9 mouse cellular contexts compared by ENCODE assay signal in the genomic region with DNA sequence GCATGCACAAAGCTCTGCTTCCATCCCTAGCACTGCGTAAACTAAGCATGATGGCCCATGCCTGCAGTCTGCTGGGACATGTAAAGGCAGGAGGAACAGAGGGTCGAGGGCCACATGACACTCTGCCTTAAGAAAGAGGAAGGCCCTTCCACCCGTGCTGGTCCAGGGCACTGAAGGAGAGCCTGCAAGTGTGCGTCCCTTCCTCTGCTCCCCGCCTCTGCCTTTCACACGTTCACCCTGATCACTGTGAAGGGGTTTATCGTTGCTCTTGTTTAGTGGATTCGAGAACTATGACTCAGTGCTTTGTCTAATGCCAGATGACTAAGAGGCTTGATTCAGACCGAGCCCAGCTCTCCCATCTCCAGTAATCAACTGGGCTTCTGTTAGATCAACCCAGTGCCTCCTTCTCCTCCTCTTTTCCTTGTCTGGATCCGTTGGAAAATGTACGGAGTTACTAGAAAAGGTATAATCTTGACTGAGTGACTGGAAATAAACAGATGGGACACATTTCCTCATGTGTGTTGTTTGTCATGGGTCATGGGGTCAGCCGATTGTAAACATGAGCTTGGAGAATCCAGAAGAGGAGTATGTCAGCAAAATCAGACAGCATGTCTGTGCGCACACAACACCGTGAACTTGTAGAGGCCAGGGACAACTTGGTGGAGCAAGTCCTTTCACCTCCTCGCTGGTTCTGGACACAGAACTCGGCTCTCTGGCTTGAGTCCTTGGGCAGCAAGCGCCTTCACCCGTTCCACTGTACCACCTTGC. TPM values are rescaled to one million over a fixed set of nuclear protein-coding genes. Genes with fewer than 3 reads are reported as not detected.
A peak's percentile ranks its signal among the peaks of the same experiment; 100 is the strongest.
DNase-seq lines count a peak whose midpoint lies in the region; ATAC-seq and TF ChIP-seq lines count a peak whose summit lies in the region.
"Had no signal": no experiment of that assay in that cellular context is flagged by ENCODE, and none has a peak within 500 bp of the region (broad histone marks: within the 10 kb centered on the region; RNA-seq: fewer than 3 reads in every experiment).

No protein-coding gene starts in this region.

- no peak overlapping the region for H3K4me2 ChIP-seq in intestine, embryonic 15.5 days (replicated peaks)
- no peak overlapping the region for H3K4me2 ChIP-seq in intestine, embryonic 16.5 days (ENCODE audit: low read depth, low read length)
- H3K4me2 ChIP-seq in liver, embryonic 12.5 days: no peak overlapping the region
- no peak overlapping the region for H3K4me2 ChIP-seq in hindbrain, embryonic 12.5 days (replicated peaks)
- no peak overlapping the region for H3K4me2 ChIP-seq in hindbrain, postnatal 0 days (ENCODE audit: low read depth, low read length)
- H3K4me2 ChIP-seq: limb, embryonic 15.5 days had no signal

- no peak for TF ChIP-seq CTCF in hindbrain, postnatal 0 days (IDR thresholded peaks at IDR 0.05; ENCODE audit: low read depth)

- ATAC-seq in intestine, embryonic 15.5 days: no peak
- ATAC-seq in intestine, embryonic 16.5 days: no peak
- ATAC-seq in liver, embryonic 12.5 days: peak; percentile 34
- ATAC-seq in hindbrain, embryonic 12.5 days (ENCODE audit: low FRiP score): no peak
- no peak for ATAC-seq in hindbrain, postnatal 0 days

- H3K27ac ChIP-seq in intestine, embryonic 15.5 days: 0 out of 2 replicates have a peak overlapping the region, but pooled peaks have one; percentile 9
- no peak overlapping the region for H3K27ac ChIP-seq in intestine, embryonic 16.5 days (ENCODE audit: low read length)
- peak overlapping the region; percentile 36; the same call in 1 of the 2 replicates for H3K27ac ChIP-seq in liver, embryonic 12.5 days
- no peak overlapping the region for H3K27ac ChIP-seq in hindbrain, embryonic 12.5 days
- H3K27ac ChIP-seq in hindbrain, postnatal 0 days: no peak overlapping the region
- H3K27ac ChIP-seq: limb, embryonic 15.5 days had no signal

- no peaks in the 10 kb centered on the region for H3K27me3 ChIP-seq in intestine, embryonic 15.5 days (replicated peaks)
- H3K27me3 ChIP-seq in intestine, embryonic 16.5 days (replicated peaks; ENCODE audit: control insufficient read depth, insufficient read depth, low read length): no peaks in the 10 kb centered on the region
- no peaks in the 10 kb centered on the region; the same call in 1 of the 2 replicates for H3K27me3 ChIP-seq in liver, embryonic 12.5 days (replicated peaks)
- no peaks in the 10 kb centered on the region for H3K27me3 ChIP-seq in hindbrain, embryonic 12.5 days
- no peaks in the 10 kb centered on the region for H3K27me3 ChIP-seq in hindbrain, postnatal 0 days (ENCODE audit: insufficient read depth, low read length)
- H3K27me3 ChIP-seq: limb, embryonic 15.5 days had no signal

- no peaks in the 10 kb centered on the region for H3K4me1 ChIP-seq in intestine, embryonic 15.5 days (replicated peaks)
- H3K4me1 ChIP-seq in intestine, embryonic 16.5 days (ENCODE audit: control insufficient read depth, insufficient read depth, low read length): peaks cover 5% of the 10 kb centered on the region; the same call in 1 of the 2 replicates
- peaks cover 34% of the 10 kb centered on the region for H3K4me1 ChIP-seq in liver, embryonic 12.5 days
- no peaks in the 10 kb centered on the region for H3K4me1 ChIP-seq in hindbrain, embryonic 12.5 days
- no peaks in the 10 kb centered on the region for H3K4me1 ChIP-seq in hindbrain, postnatal 0 days (ENCODE audit: insufficient read depth, low read length)

- no peaks in the 10 kb centered on the region for H3K9me3 ChIP-seq in intestine, embryonic 15.5 days
- no peaks in the 10 kb centered on the region for H3K9me3 ChIP-seq in intestine, embryonic 16.5 days (ENCODE audit: control insufficient read depth, low read length)
- no peaks in the 10 kb centered on the region for H3K9me3 ChIP-seq in liver, embryonic 12.5 days (replicated peaks)
- no peaks in the 10 kb centered on the region for H3K9me3 ChIP-seq in hindbrain, embryonic 12.5 days (replicated peaks)
- no peaks in the 10 kb centered on the region for H3K9me3 ChIP-seq in hindbrain, postnatal 0 days (ENCODE audit: low read length)
- H3K9me3 ChIP-seq: limb, embryonic 15.5 days had no signal

- H3K4me3 ChIP-seq in intestine, embryonic 15.5 days (replicated peaks): no peak overlapping the region
- no peak overlapping the region for H3K4me3 ChIP-seq in intestine, embryonic 16.5 days (ENCODE audit: low read length)
- no peak overlapping the region for H3K4me3 ChIP-seq in liver, embryonic 12.5 days
- no peak overlapping the region for H3K4me3 ChIP-seq in hindbrain, embryonic 12.5 days
- H3K4me3 ChIP-seq in hindbrain, postnatal 0 days (ENCODE audit: low read length): no peak overlapping the region
- H3K4me3 ChIP-seq: limb, embryonic 15.5 days had no signal

- DNase-seq in 3T3-L1 (ENCODE audit: low read depth, low spot score): peak; percentile 96
- DNase-seq in adrenal gland, postnatal 25 days: peak; percentile 19
- DNase-seq in hindbrain, postnatal 0 days (ENCODE audit: low spot score): no peak
- DNase-seq in lung, postnatal 14 days: no peak

- H3K36me3 ChIP-seq in intestine, embryonic 15.5 days: no peaks in the 10 kb centered on the region; the same call in 1 of the 2 replicates
- 0 out of 2 replicates have a peak, but pooled peaks cover 4% of the 10 kb centered on the region for H3K36me3 ChIP-seq in intestine, embryonic 16.5 days (ENCODE audit: control insufficient read depth, insufficient read depth, low read length)
- H3K36me3 ChIP-seq in liver, embryonic 12.5 days: peaks cover 21% of the 10 kb centered on the region
- H3K36me3 ChIP-seq in hindbrain, embryonic 12.5 days: peaks cover 6% of the 10 kb centered on the region; the same call in 1 of the 2 replicates
- H3K36me3 ChIP-seq in hindbrain, postnatal 0 days (ENCODE audit: insufficient read depth, low read length): no peaks in the 10 kb centered on the region

- H3K9ac ChIP-seq in intestine, embryonic 15.5 days: no peak overlapping the region
- H3K9ac ChIP-seq in intestine, embryonic 16.5 days (ENCODE audit: low read depth, low read length): no peak overlapping the region
- no peak overlapping the region for H3K9ac ChIP-seq in liver, embryonic 12.5 days
- no peak overlapping the region for H3K9ac ChIP-seq in hindbrain, embryonic 12.5 days
- H3K9ac ChIP-seq in hindbrain, postnatal 0 days (replicated peaks; ENCODE audit: low read length): no peak overlapping the region
- H3K9ac ChIP-seq: limb, embryonic 15.5 days had no signal

- 69% methylated on average over 18 of the region's 18 CpGs for WGBS in intestine, embryonic 15.5 days
- WGBS in intestine, embryonic 16.5 days: 73% methylated on average over 18 of the region's 18 CpGs
- 66% methylated on average over 18 of the region's 18 CpGs for WGBS in liver, embryonic 12.5 days (ENCODE audit: insufficient replicate concordance)
- 91% methylated on average over 18 of the region's 18 CpGs for WGBS in hindbrain, embryonic 12.5 days
- 92% methylated on average over 18 of the region's 18 CpGs for WGBS in hindbrain, postnatal 0 days

RNA-seq across cellular contexts. Expression of gene Tpst1, which starts 16.7 kb away (rescaled TPM):
- 53.4 and 59.8 TPM in 2 replicates for polyA plus RNA-seq in intestine, embryonic 15.5 days (2015; fragmentation: Nextera tagmentation; extraction: Ambion mirVana)
- 46.4 and 51.7 TPM in 2 replicates for polyA plus RNA-seq in intestine, embryonic 16.5 days (2015; fragmentation: Nextera tagmentation; extraction: Ambion mirVana)
- 48.5 and 55.1 TPM in 2 replicates for total RNA-seq in adrenal gland, postnatal 25 days (2021)
- 37.1 and 37.2 TPM in 2 replicates for polyA plus RNA-seq in liver, embryonic 12.5 days (2016; fragmentation: Nextera tagmentation; extraction: Ambion mirVana)
- 57.0 and 62.9 TPM in 2 replicates for polyA plus RNA-seq in hindbrain, embryonic 12.5 days (2016; fragmentation: Nextera tagmentation; extraction: Ambion mirVana)
- 35.6 and 38.1 TPM in 2 replicates for total RNA-seq in hindbrain, postnatal 0 days (2014; rRNA removed)
- 46.7 and 48.7 TPM in 2 replicates for polyA plus RNA-seq in hindbrain, postnatal 0 days (2015; fragmentation: Nextera tagmentation; extraction: Ambion mirVana)

RNA-seq across cellular contexts. Expression of gene Kctd7, which starts 54.9 kb away (rescaled TPM):
- 3.8 and 3.9 TPM in 2 replicates for polyA plus RNA-seq in intestine, embryonic 15.5 days (2015; fragmentation: Nextera tagmentation; extraction: Ambion mirVana)
- 3.7 and 4.1 TPM in 2 replicates for polyA plus RNA-seq in intestine, embryonic 16.5 days (2015; fragmentation: Nextera tagmentation; extraction: Ambion mirVana)
- 18.1 and 21.6 TPM in 2 replicates for total RNA-seq in adrenal gland, postnatal 25 days (2021)
- polyA plus RNA-seq in liver, embryonic 12.5 days (2016; fragmentation: Nextera tagmentation; extraction: Ambion mirVana): 7.8 and 8.0 TPM in 2 replicates
- polyA plus RNA-seq in hindbrain, embryonic 12.5 days (2016; fragmentation: Nextera tagmentation; extraction: Ambion mirVana): 8.7 and 10.1 TPM in 2 replicates
- total RNA-seq in hindbrain, postnatal 0 days (2014; rRNA removed): 20.8 and 31.7 TPM in 2 replicates
- polyA plus RNA-seq in hindbrain, postnatal 0 days (2015; fragmentation: Nextera tagmentation; extraction: Ambion mirVana): 10.9 and 11.2 TPM in 2 replicates

Comparison
In these comparisons a context has a peak if more than half of its experiments do, and no peak if none do; other contexts are left out.
1. H3K27ac ChIP-seq: peak in intestine, embryonic 15.5 days (single experiment) and liver, embryonic 12.5 days (single experiment); none in intestine, embryonic 16.5 days (single experiment), hindbrain, embryonic 12.5 days (single experiment) and hindbrain, postnatal 0 days (single experiment).
2. DNase-seq: peak in 3T3-L1 (single experiment) and adrenal gland, postnatal 25 days (single experiment); none in hindbrain, postnatal 0 days (single experiment) and lung, postnatal 14 days (single experiment).